Mouse (Mus musculus) heart, embryonic 14.5 days (tissue): Measurements from ENCODE around the gene Edem1. TPM values are rescaled to one million over a fixed set of nuclear protein-coding genes. Genes with fewer than 3 reads are reported as not detected.

Source experiments
- ATAC-seq: fragments of 200-750 bp; cut with Nextera tagmentation; 2 replicates; pipeline ENCODE4 v1.8.0; 2017; ENCODE audit warnings: low read depth, moderate TSS enrichment; ENCODE audit not compliant: insufficient number of reproducible peaks, insufficient read depth, low FRiP score
- H3K27ac ChIP-seq, 2 experiments: fragments of 200-500 bp in 1 of 2; fragments of 300-500 bp in 1 of 2; sonication (generic) in 1 of 2; replicated peaks in 1 of 2; 2 replicates each; pipeline ENCODE4 v1.5.1; 2012 to 2014; ENCODE audit warnings: low read depth in 2 of 2, low read length in 2 of 2, control low read depth in 1 of 2, mild to moderate bottlenecking in 1 of 2, mixed read lengths in 1 of 2; ENCODE audit not compliant: control insufficient read depth in 1 of 2, insufficient read depth in 1 of 2
- H3K27me3 ChIP-seq: fragments of 300-500 bp; sonication (generic); 2 replicates; pipeline ENCODE4 v1.6.1; 2014; ENCODE audit warnings: mild to moderate bottlenecking, low read length, control low read depth; ENCODE audit not compliant: control insufficient read depth, insufficient read depth
- H3K36me3 ChIP-seq: fragments of 300-500 bp; sonication (generic); 2 replicates; pipeline ENCODE4 v1.6.1; 2014; ENCODE audit warnings: mild to moderate bottlenecking, control low read depth, low read length, mixed read lengths; ENCODE audit not compliant: control insufficient read depth, insufficient read depth
- H3K4me1 ChIP-seq, 2 experiments: fragments of 200-500 bp in 1 of 2; fragments of 300-500 bp in 1 of 2; sonication (generic) in 1 of 2; 2 replicates each; pipeline ENCODE4 v1.6.1; 2012 to 2014; ENCODE audit warnings: low read length in 2 of 2, control low read depth in 1 of 2, mixed read lengths in 1 of 2; ENCODE audit not compliant: control insufficient read depth in 2 of 2, insufficient read depth in 2 of 2
- H3K4me2 ChIP-seq: fragments of 300-500 bp; sonication (generic); 2 replicates; pipeline ENCODE4 v1.6.1; 2014; ENCODE audit warnings: mild to moderate bottlenecking, low read length
- H3K4me3 ChIP-seq, 2 experiments: fragments of 200-500 bp in 1 of 2; fragments of 300-500 bp in 1 of 2; sonication (generic) in 1 of 2; 2 replicates each; pipeline ENCODE4 v1.5.1; 2012 to 2014; ENCODE audit warnings: low read length in 2 of 2, mild to moderate bottlenecking in 2 of 2, control low read depth in 1 of 2, low read depth in 1 of 2, moderate library complexity in 1 of 2; ENCODE audit not compliant: control insufficient read depth in 1 of 2, insufficient read depth in 1 of 2
- H3K9ac ChIP-seq: fragments of 300-500 bp; sonication (generic); 2 replicates; pipeline ENCODE4 v1.6.1; 2014; ENCODE audit warnings: mild to moderate bottlenecking, low read length
- H3K9me3 ChIP-seq: fragments of 300-500 bp; sonication (generic); 2 replicates; pipeline ENCODE4 v1.6.1; 2016; ENCODE audit warnings: low read length, control low read depth; ENCODE audit not compliant: control insufficient read depth
- WGBS: fragments of 180-500 bp; shearing (Covaris S2); extraction: QIAGEN DNeasy Blood & Tissue Kit; methylation state at CpG from one replicate; pipeline ENCODE4 v1.1.7; 2014; 5-methylcytosine and 5-hydroxymethylcytosine counted together
- polyA plus RNA-seq: library from polyadenylated mRNA; unstranded; fragments of >200 nt; fragmentation: Nextera tagmentation; extraction: Ambion mirVana; gene quantifications from 2 replicates; pipeline ENCODE4 v1.2.1, GENCODE M21; 2014

Gene Edem1
- polyA plus RNA-seq, 1 experiment from 2014 or later: 15.9 TPM

DNA sequence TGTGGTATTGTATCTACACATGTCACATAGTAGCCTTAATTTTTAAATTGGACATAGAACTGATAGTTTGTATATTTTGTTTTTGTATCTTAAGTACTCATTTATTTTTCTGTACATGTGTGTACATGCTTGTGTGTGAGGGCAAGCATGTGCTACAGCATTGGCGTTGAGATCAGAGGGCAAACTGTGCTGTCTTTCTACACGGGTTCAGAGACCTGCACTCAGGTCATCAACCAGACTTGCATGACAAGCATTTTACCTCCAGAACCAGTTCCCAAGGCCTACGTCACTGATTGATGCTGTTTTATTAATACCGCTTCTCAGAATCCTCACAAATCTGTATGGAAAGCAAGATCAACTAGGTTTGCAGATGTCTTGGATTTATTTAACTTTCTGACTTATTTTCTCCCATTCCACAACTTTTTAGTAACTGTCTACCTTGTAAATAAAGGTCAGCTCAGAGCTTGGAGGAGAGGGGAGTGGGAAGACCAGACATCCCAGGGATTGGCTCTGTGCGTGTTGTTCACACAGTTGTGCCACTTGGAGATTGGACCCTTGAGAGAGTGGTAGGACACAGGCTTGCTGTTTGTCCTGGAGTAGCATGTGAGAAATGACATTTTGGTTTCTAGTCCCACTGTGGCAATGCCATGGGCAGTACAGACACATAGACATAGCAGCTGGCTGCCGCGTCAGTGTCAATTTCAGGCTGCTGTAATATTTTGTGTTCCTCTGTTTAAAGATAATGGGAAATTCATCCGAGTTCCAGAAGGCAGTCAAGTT is 12.6 kb downstream of the Edem1 start:
- peaks cover 65% of the 10 kb centered on the region for H3K36me3 ChIP-seq
- no peak overlapping the region for H3K27ac ChIP-seq
- no peak overlapping the region for H3K4me3 ChIP-seq
- H3K9me3 ChIP-seq: no peaks in the 10 kb centered on the region
- H3K9ac ChIP-seq: no peak overlapping the region
- H3K27me3 ChIP-seq: no peaks in the 10 kb centered on the region
- H3K4me1 ChIP-seq: no peaks in the 10 kb centered on the region
- WGBS: 91% methylated on average over 8 of the region's 8 CpGs
- no peak for ATAC-seq
- no peak overlapping the region for H3K4me2 ChIP-seq

DNA sequence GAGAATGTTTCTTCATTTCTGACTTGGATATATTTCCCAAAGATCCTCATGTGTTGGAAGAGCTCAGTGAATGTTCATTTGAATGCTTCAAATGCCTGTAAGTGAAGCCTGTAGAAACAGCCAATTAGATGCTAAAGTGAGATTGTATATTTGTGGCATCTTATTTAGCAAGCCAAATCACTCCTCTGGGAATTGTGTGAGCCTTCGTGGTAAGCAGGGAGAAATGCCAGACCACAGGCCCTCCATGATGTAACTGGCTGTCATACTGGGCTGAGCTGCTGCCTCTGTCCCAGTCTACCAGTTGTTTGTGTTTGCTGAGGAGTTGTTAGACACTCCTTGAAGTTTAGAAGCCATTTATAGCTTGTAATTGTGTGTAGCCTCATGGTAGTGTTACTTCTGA is 15.2 kb downstream of the Edem1 start:
- no peak for ATAC-seq
- Histone ChIP-seq H3K4me2 (no peak overlapping the region), H3K27me3 (no peaks in the 10 kb centered on the region), H3K4me1 (no peaks in the 10 kb centered on the region), H3K9me3 (no peaks in the 10 kb centered on the region), H3K9ac (no peak overlapping the region), H3K27ac (no peak overlapping the region), H3K36me3 (peaks cover 61% of the 10 kb centered on the region), H3K4me3 (no peak overlapping the region)
- WGBS: 84% methylated on average over 1 of the region's 1 CpGs

DNA sequence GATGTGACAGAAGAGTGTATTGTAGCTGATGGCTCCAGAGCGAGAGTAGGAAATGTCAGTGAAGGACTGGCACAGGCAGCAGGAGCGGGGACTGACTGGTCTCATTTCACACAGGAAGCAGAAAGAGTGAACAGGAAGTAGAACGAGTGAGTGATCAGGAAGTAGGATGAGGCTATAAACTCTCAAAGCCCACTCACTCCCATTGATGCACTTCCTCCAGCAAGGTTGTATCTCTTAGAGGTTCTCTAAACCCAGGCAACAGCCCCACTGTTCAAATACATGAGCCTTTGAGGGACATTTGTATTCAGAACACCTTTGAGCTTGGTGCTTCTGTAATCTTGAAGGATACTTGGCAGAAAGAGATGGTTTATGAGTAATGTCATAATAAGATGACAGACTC is 15.7 kb downstream of the Edem1 start:
- H3K27me3 ChIP-seq: no peaks in the 10 kb centered on the region
- no peak overlapping the region for H3K27ac ChIP-seq
- H3K9me3 ChIP-seq: no peaks in the 10 kb centered on the region
- H3K4me1 ChIP-seq: no peaks in the 10 kb centered on the region
- no peak overlapping the region for H3K9ac ChIP-seq
- H3K4me2 ChIP-seq: no peak overlapping the region
- peaks cover 65% of the 10 kb centered on the region for H3K36me3 ChIP-seq
- no peak for ATAC-seq
- H3K4me3 ChIP-seq: no peak overlapping the region
- 72% methylated on average over 3 of the region's 3 CpGs for WGBS

DNA sequence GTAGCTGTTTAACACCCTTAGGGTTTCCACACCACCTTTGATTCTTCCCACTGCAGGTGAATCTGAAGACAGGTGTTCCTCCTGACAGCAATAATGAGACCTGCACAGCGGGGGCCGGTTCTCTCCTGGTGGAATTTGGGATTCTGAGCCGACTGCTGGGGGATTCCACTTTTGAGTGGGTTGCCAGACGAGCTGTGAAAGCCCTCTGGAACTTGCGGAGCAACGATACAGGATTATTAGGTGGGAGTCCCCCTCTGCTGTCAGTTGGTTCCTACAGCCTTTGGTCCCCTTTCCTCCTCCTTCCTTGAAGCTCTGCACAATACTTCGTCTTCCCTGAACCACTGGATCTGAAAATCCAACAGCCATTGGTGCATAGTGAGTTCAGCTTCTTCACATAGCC is 16.3 kb downstream of the Edem1 start:
- Histone ChIP-seq H3K27me3 (no peaks in the 10 kb centered on the region), H3K36me3 (peaks cover 65% of the 10 kb centered on the region), H3K27ac (no peak overlapping the region), H3K9ac (no peak overlapping the region), H3K4me1 (no peaks in the 10 kb centered on the region), H3K4me3 (no peak overlapping the region), H3K4me2 (no peak overlapping the region), H3K9me3 (no peaks in the 10 kb centered on the region)
- ATAC-seq: no peak
- 89% methylated on average over 7 of the region's 7 CpGs for WGBS

DNA sequence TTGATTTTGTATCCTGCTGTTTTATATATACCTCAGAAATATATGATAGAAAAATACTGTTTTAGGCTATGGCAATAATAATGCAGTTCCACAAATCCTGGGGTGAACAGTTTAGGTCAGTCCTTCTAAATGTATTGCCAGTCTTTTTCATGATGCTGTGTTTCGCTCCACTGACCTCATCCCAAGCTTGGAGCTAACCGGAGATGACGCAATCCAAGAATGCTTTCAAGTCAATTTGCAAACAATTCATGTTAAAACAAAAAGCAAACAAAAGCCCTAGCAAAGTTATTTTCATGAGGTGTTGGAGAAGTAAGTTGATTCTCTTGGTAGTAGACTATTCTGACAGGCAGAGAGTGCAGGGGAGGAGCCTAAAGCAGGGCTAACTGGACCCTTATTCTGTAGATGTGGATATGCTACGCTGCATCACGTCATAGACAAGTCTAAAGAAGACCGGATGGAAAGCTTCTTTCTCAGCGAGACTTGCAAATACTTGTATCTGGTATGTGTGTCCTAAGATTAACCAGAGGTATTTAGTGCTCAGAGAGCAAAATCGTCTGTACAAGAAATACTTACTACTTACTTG is 23.7 kb downstream of the Edem1 start:
- ATAC-seq: no peak
- Histone ChIP-seq H3K27me3 (no peaks in the 10 kb centered on the region), H3K27ac (no peak overlapping the region), H3K9me3 (no peaks in the 10 kb centered on the region), H3K4me2 (no peak overlapping the region), H3K4me1 (no peaks in the 10 kb centered on the region), H3K9ac (no peak overlapping the region), H3K36me3 (peaks cover 81% of the 10 kb centered on the region), H3K4me3 (no peak overlapping the region)
- WGBS: 82% methylated on average over 8 of the region's 8 CpGs

DNA sequence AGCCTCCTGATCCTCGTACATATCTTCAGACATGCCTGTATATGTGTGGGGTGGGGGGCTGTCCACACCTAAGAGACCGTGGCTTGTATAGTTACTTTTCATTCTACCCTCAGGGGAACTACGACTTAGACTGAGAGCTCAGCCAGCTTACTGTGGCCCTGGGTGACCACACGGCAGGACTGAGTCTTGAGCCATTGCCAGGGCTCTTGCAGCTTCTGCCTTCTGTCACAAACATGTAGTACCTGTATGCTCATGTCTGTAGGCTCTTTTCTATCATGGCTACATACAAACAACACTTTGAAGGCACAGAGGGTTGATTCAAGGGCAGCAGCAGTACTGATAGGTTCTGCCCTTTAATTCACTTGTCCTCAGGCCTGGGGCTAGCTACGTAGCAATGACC is 24.5 kb downstream of the Edem1 start:
- Histone ChIP-seq H3K27ac (no peak overlapping the region), H3K9me3 (no peaks in the 10 kb centered on the region), H3K36me3 (peaks cover 85% of the 10 kb centered on the region), H3K4me1 (no peaks in the 10 kb centered on the region), H3K9ac (no peak overlapping the region), H3K4me3 (no peak overlapping the region), H3K4me2 (no peak overlapping the region), H3K27me3 (no peaks in the 10 kb centered on the region)
- no peak for ATAC-seq
- WGBS: 79% methylated on average over 5 of the region's 5 CpGs

DNA sequence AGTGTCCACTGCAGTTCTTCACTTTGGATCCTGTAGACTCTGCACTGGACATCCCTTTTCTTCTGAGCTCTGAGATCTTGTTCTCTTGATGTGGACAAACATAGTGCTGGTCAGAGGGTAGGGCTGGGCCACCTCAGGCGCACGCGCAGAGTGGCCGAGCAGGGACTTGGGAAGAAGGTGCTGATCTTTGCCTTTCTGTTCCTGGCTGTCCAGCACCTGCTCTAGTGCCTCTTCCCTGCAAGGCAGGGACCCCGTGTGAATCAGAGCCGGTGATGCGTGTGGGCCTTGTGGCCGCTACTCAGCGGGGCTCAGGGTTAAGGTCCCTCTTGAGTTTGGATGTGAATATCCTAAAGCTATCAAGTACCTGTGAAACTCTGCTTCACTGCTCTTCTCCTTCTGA is 30.1 kb downstream of the Edem1 start:
- WGBS: 93% methylated on average over 9 of the region's 9 CpGs
- ATAC-seq: no peak

More for the DNA sequence above, 30.1 kb downstream of the Edem1 start:
- Histone ChIP-seq H3K4me2 (no peak overlapping the region), H3K9me3 (0 out of 2 replicates have a peak, but pooled peaks cover 11% of the 10 kb centered on the region), H3K27me3 (no peaks in the 10 kb centered on the region), H3K9ac (no peak overlapping the region), H3K4me1 (no peaks in the 10 kb centered on the region), H3K36me3 (peaks cover 47% of the 10 kb centered on the region), H3K4me3 (no peak overlapping the region), H3K27ac (no peak overlapping the region)
